Comparison of ENCODE assay signal across 9 mouse cellular contexts in genomic region chr7:99154648-99155151, GRCm38 (mm10). TPM values are rescaled to one million over a fixed set of nuclear protein-coding genes. Genes with fewer than 3 reads are reported as not detected.
DNase-seq lines count a peak whose midpoint lies in the region; ATAC-seq lines count a peak whose summit lies in the region.
"Had no signal": no experiment of that assay in that cellular context is flagged by ENCODE, and none has a peak within 500 bp of the region (broad histone marks: within the 10 kb centered on the region; RNA-seq: fewer than 3 reads in every experiment).

No protein-coding gene starts in this region.

- H3K27ac ChIP-seq in forebrain, embryonic 11.5 days (ENCODE audit: low read depth, low read length), result no peak overlapping the region
- no peak overlapping the region for H3K27ac ChIP-seq in limb, embryonic 13.5 days
- no peak overlapping the region for H3K27ac ChIP-seq in stomach, embryonic 14.5 days (ENCODE audit: low read length)

- peaks cover 57% of the 10 kb centered on the region for H3K4me1 ChIP-seq in megakaryocyte, embryonic 14.5 days
- H3K4me1 ChIP-seq in forebrain, embryonic 11.5 days (replicated peaks; ENCODE audit: control insufficient read depth, insufficient read depth, low read length), result peaks cover 7% of the 10 kb centered on the region; the same call in 1 of the 2 replicates
- peaks cover 18% of the 10 kb centered on the region for H3K4me1 ChIP-seq in limb, embryonic 13.5 days
- H3K4me1 ChIP-seq in stomach, embryonic 14.5 days (ENCODE audit: control insufficient read depth, insufficient read depth, low read length), result peaks cover 13% of the 10 kb centered on the region

- DNase-seq in forebrain, embryonic 11.5 days (ENCODE audit: low spot score), result peak; percentile 77
- DNase-seq in left cerebral cortex, postnatal 10 days (ENCODE audit: extremely low spot score in 1 of 2, low spot score in 2 of 2), result no peak
- DNase-seq in heart, adult 18-20 months, result no peak
- DNase-seq in urinary bladder, postnatal 36 days (ENCODE audit: low spot score in 2 of 2), result no peak

- 61% methylated on average over 8 of the region's 8 CpGs for WGBS in forebrain, embryonic 11.5 days
- 52% methylated on average over 8 of the region's 8 CpGs for WGBS in limb, embryonic 13.5 days
- 63% methylated on average over 8 of the region's 8 CpGs for WGBS in stomach, embryonic 14.5 days

- peak overlapping the region; percentile 51 for H3K4me3 ChIP-seq in megakaryocyte, embryonic 14.5 days (replicated peaks)
- H3K4me3 ChIP-seq in forebrain, embryonic 11.5 days (ENCODE audit: low read depth, low read length), result no peak overlapping the region
- H3K4me3 ChIP-seq in limb, embryonic 13.5 days, result no peak overlapping the region
- no peak overlapping the region for H3K4me3 ChIP-seq in stomach, embryonic 14.5 days (ENCODE audit: low read depth, low read length)
- H3K4me3 ChIP-seq: myocyte had no signal

- no peaks in the 10 kb centered on the region for H3K36me3 ChIP-seq in megakaryocyte, embryonic 14.5 days (replicated peaks; ENCODE audit: low read length)
- no peaks in the 10 kb centered on the region for H3K36me3 ChIP-seq in forebrain, embryonic 11.5 days (ENCODE audit: control insufficient read depth, insufficient read depth, low read length)
- H3K36me3 ChIP-seq in limb, embryonic 13.5 days, result no peaks in the 10 kb centered on the region
- no peaks in the 10 kb centered on the region for H3K36me3 ChIP-seq in stomach, embryonic 14.5 days (ENCODE audit: control insufficient read depth, insufficient read depth, low read length)

- H3K9ac ChIP-seq in forebrain, embryonic 11.5 days (ENCODE audit: low read length), result no peak overlapping the region
- H3K9ac ChIP-seq in limb, embryonic 13.5 days, result no peak overlapping the region
- no peak overlapping the region for H3K9ac ChIP-seq in stomach, embryonic 14.5 days (replicated peaks; ENCODE audit: low read depth, low read length)

- no peak overlapping the region for H3K4me2 ChIP-seq in forebrain, embryonic 11.5 days (ENCODE audit: low read depth, low read length, severe bottlenecking)
- H3K4me2 ChIP-seq in limb, embryonic 13.5 days (replicated peaks), result peak overlapping the region; percentile 21; the same call in 1 of the 2 replicates
- H3K4me2 ChIP-seq in stomach, embryonic 14.5 days (replicated peaks; ENCODE audit: low read depth, low read length), result no peak overlapping the region

- peaks cover 47% of the 10 kb centered on the region for H3K27me3 ChIP-seq in megakaryocyte, embryonic 14.5 days (replicated peaks)
- no peaks in the 10 kb centered on the region for H3K27me3 ChIP-seq in forebrain, embryonic 11.5 days (ENCODE audit: control insufficient read depth, insufficient read depth, low read length)
- no peaks in the 10 kb centered on the region for H3K27me3 ChIP-seq in limb, embryonic 13.5 days
- no peaks in the 10 kb centered on the region for H3K27me3 ChIP-seq in stomach, embryonic 14.5 days (ENCODE audit: control insufficient read depth, insufficient read depth, low read length)

- H3K9me3 ChIP-seq in megakaryocyte, embryonic 14.5 days, result no peaks in the 10 kb centered on the region
- H3K9me3 ChIP-seq in forebrain, embryonic 11.5 days (ENCODE audit: control insufficient read depth, low read length), result no peaks in the 10 kb centered on the region
- H3K9me3 ChIP-seq in limb, embryonic 13.5 days, result no peaks in the 10 kb centered on the region
- H3K9me3 ChIP-seq in stomach, embryonic 14.5 days (ENCODE audit: control insufficient read depth, low read depth, low read length), result no peaks in the 10 kb centered on the region

- ATAC-seq in megakaryocyte, adult 5-6 weeks (ENCODE audit: poor library complexity, severe bottlenecking), result no peak
- ATAC-seq in forebrain, embryonic 11.5 days (replicated peaks; ENCODE audit: low FRiP score), result peak; percentile 74
- peak; percentile 30 for ATAC-seq in limb, embryonic 13.5 days (ENCODE audit: low FRiP score, low read depth)
- peak; percentile 42; the same call in 1 of the 2 replicates for ATAC-seq in stomach, embryonic 14.5 days (ENCODE audit: insufficient number of reproducible peaks, insufficient read depth, low FRiP score, low read depth)

- intact Hi-C loops in left cerebral cortex, postnatal 10 days (cut with DNase I), result no loop called here

RNA-seq across cellular contexts. Expression of gene Uvrag, which starts 13.8 kb away (rescaled TPM):
- polyA plus RNA-seq in megakaryocyte, embryonic 14.5 days (2012; ENCODE audit: insufficient read depth, low replicate concordance), result 13.9 and 19.6 TPM in 2 replicates
- 37.2 and 42.4 TPM in 2 replicates for total RNA-seq in megakaryocyte, adult 5-6 weeks (2015)
- total RNA-seq in megakaryocyte, adult 5-6 weeks (2017), result 43.1 and 50.8 TPM in 2 replicates
- 12.2 and 12.8 TPM in 2 replicates for polyA plus RNA-seq in forebrain, embryonic 11.5 days (2014; fragmentation: Nextera tagmentation; extraction: Ambion mirVana)
- polyA plus RNA-seq in limb, embryonic 13.5 days (2015; fragmentation: Nextera tagmentation; extraction: Ambion mirVana), result 15.7 and 16.4 TPM in 2 replicates
- polyA plus RNA-seq in stomach, embryonic 14.5 days (2014; fragmentation: Nextera tagmentation; extraction: Ambion mirVana), result 22.0 and 23.9 TPM in 2 replicates
- 10 to 100 TPM; 40.4 to 42.9 TPM for total RNA-seq in left cerebral cortex, postnatal 10 days (2021)
- 10 to 100 TPM; 17.4 to 19.9 TPM for total RNA-seq in heart, adult 18-20 months (2021)

RNA-seq across cellular contexts. Expression of gene Dgat2, which starts 27.8 kb away (rescaled TPM):
- polyA plus RNA-seq in megakaryocyte, embryonic 14.5 days (2012; ENCODE audit: insufficient read depth, low replicate concordance), result 2.4 and 4.2 TPM in 2 replicates
- total RNA-seq in megakaryocyte, adult 5-6 weeks (2015), result 10.8 and 11.3 TPM in 2 replicates
- 9.1 and 14.0 TPM in 2 replicates for total RNA-seq in megakaryocyte, adult 5-6 weeks (2017)
- 9.2 and 9.5 TPM in 2 replicates for polyA plus RNA-seq in forebrain, embryonic 11.5 days (2014; fragmentation: Nextera tagmentation; extraction: Ambion mirVana)
- polyA plus RNA-seq in limb, embryonic 13.5 days (2015; fragmentation: Nextera tagmentation; extraction: Ambion mirVana), result 15.0 and 15.8 TPM in 2 replicates
- 20.3 and 22.5 TPM in 2 replicates for polyA plus RNA-seq in stomach, embryonic 14.5 days (2014; fragmentation: Nextera tagmentation; extraction: Ambion mirVana)
- total RNA-seq in left cerebral cortex, postnatal 10 days (2021), result 10 to 100 TPM; 91.8 to 94.0 TPM
- total RNA-seq in heart, adult 18-20 months (2021), result 100 to 1,000 TPM; 343 to 377 TPM
